Mouse (Mus musculus) 3T3-L1 (cell line): ENCODE measurements at regions not wholly inside any gene's neighbourhood (a gene's known extent, or its start where the extent isn't known, plus 50 kb on each side); places are given as distances from the start of the nearest gene placed in this dataset.

Experiments used
- DNase-seq: peaks from one replicate; pipeline ENCODE4 v3.0.0-alpha.2; 2015; ENCODE audit warnings: low read depth, low spot score

GRCm38 (mm10) chr10:122564473-122564872 lies 114.1 kb upstream of the Ppm1h start:
- no peak for DNase-seq

DNA sequence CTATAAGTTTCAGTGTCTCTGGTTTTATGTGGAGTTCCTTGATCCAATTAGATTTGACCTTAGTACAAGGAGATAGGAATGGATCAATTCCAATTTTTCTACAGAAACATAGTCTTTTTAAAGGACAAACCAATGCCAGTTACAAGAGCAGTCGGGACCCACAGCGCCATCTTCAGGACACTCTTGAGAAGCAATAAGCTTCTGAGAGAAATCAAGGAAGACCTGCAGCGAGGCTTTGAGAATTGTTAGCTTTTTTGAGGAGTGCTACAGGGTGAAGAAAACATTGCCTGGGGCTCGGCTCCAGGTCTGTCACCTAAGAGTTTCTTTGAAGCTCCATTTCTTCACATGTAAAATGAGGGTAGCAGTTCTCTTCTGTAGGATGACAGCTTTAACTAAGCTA lies 112.0 kb upstream of the Ppm1h start:
- no peak for DNase-seq

DNA sequence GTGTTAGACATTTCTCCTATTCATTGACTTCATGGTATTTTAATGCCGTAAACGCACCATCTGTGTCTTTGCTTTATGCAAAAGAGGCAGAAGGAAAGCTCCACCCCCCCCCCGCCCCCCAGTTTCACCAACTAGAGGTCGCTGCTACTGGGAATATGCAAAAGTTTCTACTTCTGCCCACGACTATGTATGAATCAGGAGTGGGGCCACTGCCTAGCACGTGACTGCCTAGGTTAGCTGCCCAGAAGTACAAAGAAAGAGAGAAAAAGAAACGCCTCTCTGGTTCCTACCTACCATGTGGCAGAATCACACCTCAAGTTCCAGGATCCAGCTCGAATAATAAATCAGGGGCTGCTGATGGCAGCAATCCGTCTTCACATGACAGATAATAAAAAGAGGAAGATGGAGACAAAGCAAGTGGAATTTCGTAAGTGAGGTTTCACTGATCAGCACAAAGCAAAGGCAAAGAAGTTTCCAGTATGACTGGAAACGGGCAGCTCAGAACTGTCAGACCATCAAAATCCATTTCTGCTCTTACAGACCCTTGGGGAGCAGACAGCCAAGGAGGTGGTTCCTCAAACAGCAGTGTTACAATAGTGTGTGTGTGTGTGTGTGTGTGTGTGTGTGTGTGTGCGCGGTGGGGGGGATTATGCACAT lies 108.9 kb upstream of the Ppm1h start:
- DNase-seq = no peak

GRCm38 (mm10) chr10:122570909-122571551 lies 107.5 kb upstream of the Ppm1h start:
- no peak for DNase-seq

GRCm38 (mm10) chr10:122576171-122577063 lies 102.1 kb upstream of the Ppm1h start:
- no peak for DNase-seq

DNA sequence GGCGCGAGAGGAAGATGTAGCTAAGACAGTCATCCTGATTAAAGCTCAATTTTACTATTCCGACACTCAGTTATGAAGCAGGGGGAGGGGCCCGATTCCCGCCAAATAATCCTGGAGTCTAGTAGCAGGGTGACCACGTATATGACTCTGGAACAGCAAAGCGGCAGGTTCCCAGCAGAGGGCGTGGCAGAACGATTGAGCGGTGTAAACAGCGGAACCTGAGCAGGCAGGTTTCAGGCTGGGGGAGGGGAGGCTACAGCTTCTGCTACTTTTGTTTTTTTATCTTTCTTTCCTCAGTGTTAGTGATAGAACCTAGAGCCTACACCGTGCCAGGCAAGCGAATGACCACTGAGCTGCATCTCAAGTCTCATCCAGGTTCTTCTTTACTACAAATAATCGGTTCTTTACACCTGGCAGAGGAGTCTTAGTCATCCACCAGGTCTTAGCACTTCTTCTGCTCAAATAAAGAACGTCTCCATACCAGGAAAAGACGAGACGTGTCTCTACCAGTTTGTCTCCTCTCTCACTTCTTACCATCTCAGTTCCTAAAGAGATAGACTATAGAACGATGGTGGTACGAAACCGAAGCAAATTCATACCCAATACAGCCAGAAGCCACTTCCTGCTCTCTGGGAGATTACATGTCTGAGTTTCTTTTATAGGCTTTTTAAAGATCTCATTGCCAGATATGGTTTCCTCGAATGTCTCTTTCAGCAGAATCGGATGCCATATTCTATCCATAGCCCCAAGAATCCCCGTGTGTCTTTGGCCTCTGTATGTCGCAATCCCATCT lies 100.2 kb upstream of the Ppm1h start:
- DNase-seq = no peak

DNA sequence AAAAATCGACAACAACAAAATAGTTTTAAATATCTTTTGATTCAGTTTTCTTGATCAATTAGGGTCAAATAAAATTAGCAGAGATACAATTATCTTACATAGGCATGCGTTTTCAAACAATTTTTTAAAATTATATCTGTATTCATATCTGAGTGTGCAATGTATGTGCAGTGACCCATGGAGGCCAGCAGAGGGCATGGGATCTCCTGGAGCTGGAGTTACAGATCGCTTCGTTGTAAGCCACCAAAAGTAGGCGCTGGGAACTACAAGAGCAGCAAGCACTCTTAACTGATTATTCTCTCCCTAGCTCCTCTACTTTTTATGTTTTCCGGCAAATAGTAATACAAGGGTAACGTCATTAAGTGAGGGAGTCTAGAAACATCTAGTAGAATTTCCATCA lies 97.5 kb upstream of the Ppm1h start:
- DNase-seq = no peak

DNA sequence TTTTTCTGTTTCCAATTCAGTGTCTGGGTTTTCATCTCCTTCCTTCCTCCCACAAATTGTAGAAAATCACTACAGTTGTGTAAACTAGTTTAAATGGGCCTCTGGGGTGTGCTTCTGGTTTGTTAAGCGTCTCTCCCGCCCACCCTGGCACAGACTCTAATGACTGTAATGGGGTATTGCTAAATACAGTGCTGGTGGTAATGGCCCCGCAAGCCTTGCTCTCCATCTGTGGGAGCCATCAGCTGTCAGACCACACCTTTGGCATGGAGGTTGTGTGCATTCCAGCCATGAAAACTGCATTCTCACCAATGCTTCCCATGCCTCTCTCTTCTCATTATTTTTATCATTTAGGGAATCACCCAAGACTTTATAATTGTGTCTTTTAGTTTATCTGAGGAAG lies 91.0 kb upstream of the Ppm1h start:
- DNase-seq = no peak

DNA sequence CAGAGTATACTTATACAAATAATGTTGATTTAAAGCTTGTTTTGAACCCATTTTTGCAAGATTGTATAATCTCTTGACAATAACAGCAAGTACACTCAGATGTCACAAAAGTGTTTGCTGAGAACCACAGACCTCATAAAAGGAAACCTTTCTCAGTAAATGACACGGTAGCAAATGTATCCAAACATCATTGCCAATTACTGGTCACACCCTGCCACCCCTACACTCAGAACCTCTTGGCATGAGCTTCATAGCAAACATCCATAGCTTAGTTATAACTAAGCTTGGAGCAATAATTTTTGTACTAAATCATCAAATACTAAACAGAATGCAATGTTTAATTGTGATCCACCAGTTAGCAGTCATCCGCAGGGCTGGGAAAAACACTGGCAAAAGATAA lies 79.1 kb upstream of the Ppm1h start:
- DNase-seq = no peak

- DNase-seq = no peak
These were observed 76.2 kb upstream of the Ppm1h start for GRCm38 (mm10) chr10:122602394-122602793.

DNA sequence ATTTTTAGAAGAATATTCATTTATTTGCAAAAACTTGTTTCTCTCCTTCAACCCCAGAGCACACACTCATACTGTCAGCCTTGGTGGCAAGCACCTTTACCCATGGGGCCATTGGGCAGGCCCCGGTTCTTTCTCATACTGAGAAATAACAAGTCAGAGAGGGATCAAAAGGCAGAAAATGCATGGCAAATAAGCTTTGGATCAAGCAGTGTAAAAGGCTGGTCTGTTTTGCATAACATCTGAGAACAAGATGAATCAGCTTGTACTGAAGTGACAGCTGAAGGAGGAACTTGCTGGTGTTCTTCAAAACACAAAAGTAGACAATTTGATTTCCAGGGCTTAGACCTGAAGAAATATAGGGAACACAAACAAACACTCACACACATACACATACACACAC lies 74.6 kb upstream of the Ppm1h start:
- DNase-seq = no peak

GRCm38 (mm10) chr10:122613281-122613680 lies 65.3 kb upstream of the Ppm1h start:
- no peak for DNase-seq

DNA sequence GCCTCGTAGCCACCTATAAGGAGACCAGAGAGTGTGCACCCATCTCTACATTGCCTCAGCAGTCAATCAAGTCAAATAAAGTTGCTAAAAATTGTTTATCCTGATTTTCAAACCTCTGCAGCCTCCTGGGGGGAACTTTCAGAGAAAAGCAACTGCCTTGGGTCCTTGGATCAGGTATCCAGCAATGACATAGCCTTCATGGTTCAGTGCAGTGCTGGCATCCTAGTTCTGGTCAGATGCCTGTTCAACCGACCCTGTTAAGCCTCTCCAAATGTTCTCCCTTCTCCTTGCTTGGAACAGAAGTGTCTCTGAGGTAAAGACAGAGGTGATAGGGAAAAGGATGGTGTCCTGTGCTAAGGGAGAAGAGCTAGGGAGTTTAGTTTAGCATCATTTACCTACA lies 64.7 kb upstream of the Ppm1h start:
- no peak for DNase-seq

GRCm38 (mm10) chr10:122614720-122615119 lies 63.8 kb upstream of the Ppm1h start:
- no peak for DNase-seq

GRCm38 (mm10) chr10:122615658-122616057 lies 62.9 kb upstream of the Ppm1h start:
- DNase-seq = no peak

DNA sequence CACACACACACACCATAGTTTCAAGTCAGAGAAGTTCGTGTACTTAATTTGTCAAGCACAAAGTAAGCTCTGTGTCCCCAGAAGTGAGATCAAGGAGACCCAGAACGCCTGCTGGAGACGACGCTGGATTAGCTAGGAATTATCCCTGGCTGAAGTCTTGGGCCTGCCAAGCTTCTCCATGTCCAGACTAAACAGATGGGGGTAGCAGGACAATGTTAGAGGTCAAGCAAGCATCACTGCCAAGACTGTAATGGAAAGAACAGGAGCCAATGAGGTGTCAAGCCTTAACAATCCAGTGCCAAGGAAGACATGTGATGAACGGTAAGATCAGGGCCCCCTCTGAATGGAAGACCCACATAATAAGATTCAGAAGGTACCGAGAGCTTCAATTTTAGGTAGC lies 62.2 kb upstream of the Ppm1h start:
- no peak for DNase-seq

- DNase-seq = no peak
These were observed 59.7 kb upstream of the Ppm1h start for GRCm38 (mm10) chr10:122618854-122619253.

DNA sequence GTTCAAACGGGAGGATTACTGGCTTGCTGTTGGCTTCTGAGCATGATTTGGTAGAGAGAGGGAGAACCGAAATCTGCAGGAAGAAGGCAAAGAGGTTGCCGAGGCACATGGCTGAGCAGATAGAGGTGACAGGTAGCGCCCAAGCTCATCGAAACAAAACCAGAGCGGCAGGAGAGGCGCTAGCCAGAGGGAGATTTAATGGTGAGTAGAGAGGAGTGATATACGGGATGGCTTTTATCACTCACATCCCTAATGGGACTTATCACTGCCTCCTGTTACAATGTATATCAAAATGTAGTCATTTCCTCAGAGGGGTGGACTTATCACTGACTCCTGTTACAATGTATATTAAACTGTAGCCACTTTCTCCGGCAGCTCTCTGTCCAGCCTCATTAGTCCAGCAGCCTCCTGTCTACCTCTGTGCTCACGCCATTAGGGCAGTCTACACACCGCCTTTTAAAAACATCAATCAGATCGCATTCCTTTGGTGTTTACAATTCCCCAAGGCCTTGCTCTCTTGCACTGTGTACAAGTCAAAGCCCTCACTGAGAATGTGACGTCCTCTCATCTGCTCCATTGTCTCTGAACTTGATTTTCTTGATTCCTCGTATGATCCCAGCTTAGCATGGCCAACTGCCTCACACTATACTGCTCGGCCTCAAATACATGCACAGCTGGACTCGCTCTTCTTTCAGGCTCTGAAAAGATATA lies 59.0 kb upstream of the Ppm1h start:
- DNase-seq = no peak
